Mouse (Mus musculus) right cerebral cortex, adult 18-20 months (tissue): ENCODE measurements at regions not wholly inside any gene's neighbourhood (a gene's known extent, or its start where the extent isn't known, plus 50 kb on each side); places are given as distances from the start of the nearest gene placed in this dataset.
A peak's percentile ranks its signal among the peaks of the same experiment; 100 is the strongest.

Experiments used
- DNase-seq: peaks from one replicate; pipeline ENCODE4 v3.0.0; 2022; ENCODE audit warnings: mixed read lengths

GRCm38 (mm10) chr16:25585953-25586352 is 97.6 kb upstream of the Trp63 start:
- DNase-seq = peak; percentile 65

- DNase-seq = peak; percentile 52
Measured at GRCm38 (mm10) chr16:25587879-25588347, 95.7 kb upstream of the Trp63 start.

GRCm38 (mm10) chr16:25597435-25597834 is 86.1 kb upstream of the Trp63 start:
- no peak for DNase-seq

- DNase-seq = no peak
Measured at GRCm38 (mm10) chr16:25603121-25603520, 80.4 kb upstream of the Trp63 start.

- no peak for DNase-seq
Measured at GRCm38 (mm10) chr16:25615229-25615628, 68.3 kb upstream of the Trp63 start.

GRCm38 (mm10) chr16:25615646-25616045 is 67.9 kb upstream of the Trp63 start:
- no peak for DNase-seq

GRCm38 (mm10) chr16:25618898-25619297 is 64.7 kb upstream of the Trp63 start:
- no peak for DNase-seq

- peak; percentile 2 for DNase-seq
Measured at GRCm38 (mm10) chr16:25622651-25623050, 60.9 kb upstream of the Trp63 start.

- DNase-seq = no peak
Measured at GRCm38 (mm10) chr16:25623986-25624623, 59.5 kb upstream of the Trp63 start.

- no peak for DNase-seq
Measured at GRCm38 (mm10) chr16:25629750-25630149, 53.8 kb upstream of the Trp63 start.

GRCm38 (mm10) chr16:25631139-25631716 is 52.3 kb upstream of the Trp63 start:
- DNase-seq = no peak
